Mouse (Mus musculus) ovary, postnatal 36 days (tissue): ENCODE measurements at regions not wholly inside any gene's neighbourhood (a gene's known extent, or its start where the extent isn't known, plus 50 kb on each side); places are given as distances from the start of the nearest gene placed in this dataset.

Experiments used
- DNase-seq: peaks from one replicate; pipeline ENCODE4 v3.0.0; 2022; ENCODE audit warnings: low spot score, mixed read lengths

- no peak for DNase-seq
Observed at GRCm38 (mm10) chr8:26356801-26357200, 237.5 kb downstream of the Gm45692 start.

- DNase-seq = no peak
Observed at GRCm38 (mm10) chr8:26358711-26359136, 239.4 kb downstream of the Gm45692 start.

- no peak for DNase-seq
Observed at GRCm38 (mm10) chr8:26362366-26362765, 243.0 kb downstream of the Gm45692 start.

GRCm38 (mm10) chr8:26363616-26364015 is 244.3 kb downstream of the Gm45692 start:
- DNase-seq = no peak

GRCm38 (mm10) chr8:26364637-26365036 is 245.3 kb downstream of the Gm45692 start:
- no peak for DNase-seq

GRCm38 (mm10) chr8:26380668-26381067 is 261.3 kb downstream of the Gm45692 start:
- peak; percentile 17 for DNase-seq

GRCm38 (mm10) chr8:26382426-26382825 is 263.1 kb downstream of the Gm45692 start:
- no peak for DNase-seq

- no peak for DNase-seq
Observed at GRCm38 (mm10) chr8:26383886-26384285, 264.6 kb downstream of the Gm45692 start.

GRCm38 (mm10) chr8:26384305-26384993 is 265.1 kb downstream of the Gm45692 start:
- peak; percentile 30 for DNase-seq

- DNase-seq = no peak
Observed at GRCm38 (mm10) chr8:26384994-26385345, 265.6 kb downstream of the Gm45692 start.

- DNase-seq = no peak
Observed at GRCm38 (mm10) chr8:26395061-26395460, 275.7 kb downstream of the Gm45692 start.

GRCm38 (mm10) chr8:26420002-26420401 is 300.7 kb downstream of the Gm45692 start:
- no peak for DNase-seq

- DNase-seq = no peak
Observed at GRCm38 (mm10) chr8:26420536-26420935, 301.2 kb downstream of the Gm45692 start.

- DNase-seq = no peak
Observed at GRCm38 (mm10) chr8:26427311-26427710, 308.0 kb downstream of the Gm45692 start.

- no peak for DNase-seq
Observed at GRCm38 (mm10) chr8:26429751-26430327, 310.5 kb downstream of the Gm45692 start.

GRCm38 (mm10) chr8:26432161-26432919 is 313.0 kb downstream of the Gm45692 start:
- no peak for DNase-seq

GRCm38 (mm10) chr8:26436236-26436635 is 316.9 kb downstream of the Gm45692 start:
- DNase-seq = peak; percentile 39

GRCm38 (mm10) chr8:26437571-26437970 is 318.2 kb downstream of the Gm45692 start:
- DNase-seq = no peak

GRCm38 (mm10) chr8:26438246-26438862 is 319.0 kb downstream of the Gm45692 start:
- DNase-seq = no peak

GRCm38 (mm10) chr8:26438877-26439276 is 319.5 kb downstream of the Gm45692 start:
- peak; percentile 9 for DNase-seq

GRCm38 (mm10) chr8:26441268-26442030 is 322.1 kb downstream of the Gm45692 start:
- peak; percentile 12 for DNase-seq

- peak; percentile 74 for DNase-seq
Observed at GRCm38 (mm10) chr8:26443041-26443440, 323.7 kb downstream of the Gm45692 start.
